Mouse (Mus musculus) heart, embryonic 13.5 days (tissue): ENCODE measurements around the gene Zbed3. TPM values are rescaled to one million over a fixed set of nuclear protein-coding genes. Genes with fewer than 3 reads are reported as not detected.
"Not testable (repeated sequence)": the region's sequence is repeated elsewhere in the genome, so short reads cannot be mapped to it uniquely, and the experiment has no call there.

Source experiments
- ATAC-seq: fragments of 200-750 bp; cut with Nextera tagmentation; 2 replicates; pipeline ENCODE4 v1.8.0; 2017; ENCODE audit warnings: moderate TSS enrichment; ENCODE audit not compliant: insufficient number of reproducible peaks, low FRiP score, low TSS enrichment; ENCODE audit errors: extremely low read depth
- H3K27ac ChIP-seq: fragments of 300-500 bp; sonication (generic); replicated peaks from 2 replicates; pipeline ENCODE4 v1.5.1; 2015; ENCODE audit warnings: moderate library complexity, mild to moderate bottlenecking, inconsistent platforms
- H3K27me3 ChIP-seq: fragments of 300-500 bp; sonication (generic); replicated peaks from 2 replicates; pipeline ENCODE4 v1.6.1; 2015; ENCODE audit warnings: mild to moderate bottlenecking, inconsistent platforms
- H3K36me3 ChIP-seq: fragments of 300-500 bp; sonication (generic); 2 replicates; pipeline ENCODE4 v1.6.1; 2015; ENCODE audit warnings: mild to moderate bottlenecking, inconsistent platforms
- H3K4me1 ChIP-seq: fragments of 300-500 bp; sonication (generic); 2 replicates; pipeline ENCODE4 v1.6.1; 2015; ENCODE audit warnings: inconsistent platforms
- H3K4me2 ChIP-seq: fragments of 300-500 bp; sonication (generic); 2 replicates; pipeline ENCODE4 v1.6.1; 2015; ENCODE audit warnings: inconsistent platforms, mild to moderate bottlenecking, moderate library complexity
- H3K4me3 ChIP-seq: fragments of 300-500 bp; sonication (generic); 2 replicates; pipeline ENCODE4 v1.5.1; 2015; ENCODE audit warnings: moderate library complexity, mild to moderate bottlenecking, inconsistent platforms
- H3K9ac ChIP-seq: fragments of 300-500 bp; sonication (generic); 2 replicates; pipeline ENCODE4 v1.6.1; 2015; ENCODE audit warnings: inconsistent platforms, mild to moderate bottlenecking, moderate library complexity
- H3K9me3 ChIP-seq: fragments of 300-500 bp; sonication (generic); 2 replicates; pipeline ENCODE4 v1.6.1; 2016; ENCODE audit warnings: inconsistent platforms
- WGBS: fragments of 180-500 bp; shearing (Covaris S2); methylation state at CpG from one replicate; pipeline ENCODE4 v1.1.7; 2015; ENCODE audit warnings: mixed read lengths; 5-methylcytosine and 5-hydroxymethylcytosine counted together
- polyA plus RNA-seq: library from polyadenylated mRNA; unstranded; fragments of >200 nt; fragmentation: Nextera tagmentation; extraction: Ambion mirVana; gene quantifications from 2 replicates; pipeline ENCODE4 v1.2.1, GENCODE M21; 2015

Zbed3 gene
- polyA plus RNA-seq, 1 experiment from 2014 or later, result 55.7 TPM

- 79% methylated on average over 40 of the region's 40 CpGs for WGBS
- no peak overlapping the region for H3K27ac ChIP-seq
- ATAC-seq, result no peak
These were observed 12.8 kb downstream of the Zbed3 start for GRCm38 (mm10) chr13:95336122-95336677.

DNA sequence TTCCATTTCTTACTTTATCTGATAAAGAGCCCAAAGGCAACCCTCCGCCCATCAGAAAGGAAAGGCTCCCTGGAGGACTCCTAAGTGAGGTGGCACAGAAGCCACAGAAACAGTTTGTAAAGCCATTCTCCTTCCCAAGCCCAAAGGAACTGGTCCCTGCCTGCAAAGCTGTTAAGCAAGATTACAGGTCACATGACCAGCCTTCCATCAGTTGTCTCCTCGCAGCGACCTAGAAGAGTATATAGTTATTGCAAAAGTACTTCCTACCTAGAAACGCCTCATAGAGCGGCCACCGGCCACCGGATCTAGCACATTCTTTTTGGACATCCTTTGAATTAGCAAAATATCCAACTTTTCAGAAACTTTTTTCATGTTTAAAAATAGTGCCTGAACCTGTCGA is 20.1 kb downstream of the Zbed3 start:
- Histone ChIP-seq H3K36me3 (peaks cover 18% of the 10 kb centered on the region), H3K4me2 (no peak overlapping the region), H3K9ac (no peak overlapping the region), H3K4me1 (0 out of 2 replicates have a peak, but pooled peaks cover 3% of the 10 kb centered on the region), H3K9me3 (no peaks in the 10 kb centered on the region), H3K27ac (no peak overlapping the region), H3K4me3 (no peak overlapping the region), H3K27me3 (no peaks in the 10 kb centered on the region)
- ATAC-seq, result no peak
- WGBS, result 84% methylated on average over 8 of the region's 8 CpGs

More at GRCm38 (mm10) chr13:95336122-95336677, 12.8 kb downstream of the Zbed3 start:
- H3K36me3 ChIP-seq, result peaks cover 55% of the 10 kb centered on the region
- no peaks in the 10 kb centered on the region; the same call in 1 of the 2 replicates for H3K9me3 ChIP-seq
- no peak overlapping the region for H3K4me2 ChIP-seq
- H3K27me3 ChIP-seq, result no peaks in the 10 kb centered on the region
- H3K4me3 ChIP-seq, result no peak overlapping the region
- peaks cover 16% of the 10 kb centered on the region for H3K4me1 ChIP-seq
- no peak overlapping the region for H3K9ac ChIP-seq

GRCm38 (mm10) chr13:95345869-95346268 is 22.5 kb downstream of the Zbed3 start:
- Histone ChIP-seq H3K9ac (no peak overlapping the region), H3K9me3 (no peaks in the 10 kb centered on the region), H3K4me2 (no peak overlapping the region), H3K27ac (no peak overlapping the region), H3K4me3 (no peak overlapping the region), H3K36me3 (peaks cover 24% of the 10 kb centered on the region), H3K27me3 (no peaks in the 10 kb centered on the region), H3K4me1 (no peaks in the 10 kb centered on the region)
- no peak for ATAC-seq
- 84% methylated on average over 6 of the region's 6 CpGs for WGBS

DNA sequence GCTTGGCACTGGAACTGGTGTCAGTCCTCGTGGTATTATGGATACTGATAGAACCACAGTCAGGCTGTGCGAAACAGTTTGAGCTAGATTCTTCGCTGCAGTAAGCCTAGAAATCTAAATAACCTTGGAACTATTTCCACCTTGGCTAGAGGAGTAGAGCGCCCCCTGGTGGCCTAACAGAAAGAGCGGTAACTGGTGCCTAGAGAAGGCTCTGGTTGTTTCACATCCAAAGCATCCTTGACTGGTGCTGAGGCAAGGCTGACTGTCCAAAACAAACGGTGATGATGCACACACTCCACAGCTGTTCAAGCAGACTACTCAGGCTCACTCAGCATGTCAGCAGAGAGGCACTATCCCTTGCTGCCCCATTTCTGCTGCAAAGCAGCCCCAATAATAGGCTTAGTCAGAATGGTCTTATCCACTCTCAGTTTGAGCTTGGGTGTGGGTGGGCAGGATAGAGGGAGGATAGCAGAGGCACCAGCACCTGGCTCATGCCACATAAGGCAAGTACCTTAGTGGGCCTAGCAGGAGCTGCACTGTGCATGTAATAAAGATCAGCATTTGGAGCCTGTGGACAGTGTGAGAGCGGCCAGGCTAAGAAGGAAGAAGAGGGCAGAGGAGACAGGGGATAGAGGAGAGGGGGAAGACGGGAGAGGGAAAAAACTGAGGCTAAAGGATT is 23.7 kb downstream of the Zbed3 start:
- no peaks in the 10 kb centered on the region for H3K9me3 ChIP-seq
- no peak for ATAC-seq
- no peaks in the 10 kb centered on the region for H3K4me1 ChIP-seq
- no peak overlapping the region for H3K4me3 ChIP-seq
- 31% methylated on average over 8 of the region's 8 CpGs for WGBS
- no peak overlapping the region for H3K27ac ChIP-seq
- H3K4me2 ChIP-seq, result no peak overlapping the region
- no peak overlapping the region for H3K9ac ChIP-seq
- peaks cover 37% of the 10 kb centered on the region for H3K36me3 ChIP-seq
- H3K27me3 ChIP-seq, result no peaks in the 10 kb centered on the region

DNA sequence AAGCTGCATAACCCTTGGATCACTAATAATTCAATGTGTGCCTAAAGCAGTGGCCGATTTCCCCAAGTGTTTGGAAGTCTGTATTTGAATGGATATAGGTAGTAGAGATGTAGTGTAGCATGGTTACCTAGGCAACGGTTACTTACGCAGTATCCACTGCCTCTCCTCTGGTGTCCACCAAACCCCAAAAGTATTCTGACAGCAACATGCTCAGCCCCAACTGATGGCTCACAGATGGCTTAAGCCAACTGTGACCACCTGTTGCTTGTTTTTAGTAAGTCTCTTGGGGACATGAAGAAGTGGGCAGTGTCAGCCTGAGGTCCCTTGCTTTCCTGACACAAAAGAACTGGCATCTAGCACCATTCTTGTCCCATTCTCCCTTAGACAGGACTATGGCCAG is 25.1 kb downstream of the Zbed3 start:
- no peaks in the 10 kb centered on the region for H3K9me3 ChIP-seq

DNA sequence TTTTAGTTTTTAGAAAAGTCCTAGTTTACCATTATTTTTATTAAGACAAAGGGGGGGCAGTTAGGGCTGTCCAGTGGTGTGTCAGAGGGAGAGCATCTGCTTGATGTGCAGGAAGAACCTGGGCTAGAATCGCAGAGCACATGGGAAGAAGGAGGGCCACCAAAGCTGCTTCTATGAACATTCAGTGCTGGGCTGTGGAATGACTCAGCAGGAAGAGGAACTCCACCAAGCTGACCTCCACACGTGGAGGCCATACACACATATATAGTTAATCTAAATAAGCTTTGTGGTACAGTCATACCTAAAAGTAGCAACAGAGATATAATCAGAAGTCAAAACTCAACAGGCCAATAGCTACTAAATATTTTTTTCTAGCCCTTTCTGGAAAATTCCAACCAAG is 34.8 kb downstream of the Zbed3 start:
- peaks cover 95% of the 10 kb centered on the region for H3K36me3 ChIP-seq
- H3K27ac ChIP-seq, result no peak overlapping the region
- H3K9ac ChIP-seq, result no peak overlapping the region
- H3K4me1 ChIP-seq, result no peaks in the 10 kb centered on the region
- no peak overlapping the region for H3K4me3 ChIP-seq
- no peak for ATAC-seq
- WGBS, result 65% methylated on average over 2 of the region's 2 CpGs
- no peaks in the 10 kb centered on the region for H3K27me3 ChIP-seq
- H3K9me3 ChIP-seq, result no peaks in the 10 kb centered on the region
- no peak overlapping the region for H3K4me2 ChIP-seq

More for the DNA sequence above, 25.1 kb downstream of the Zbed3 start:
- Histone ChIP-seq H3K36me3 (peaks cover 48% of the 10 kb centered on the region), H3K4me1 (no peaks in the 10 kb centered on the region), H3K9ac (no peak overlapping the region), H3K27me3 (no peaks in the 10 kb centered on the region), H3K4me3 (no peak overlapping the region), H3K4me2 (no peak overlapping the region), H3K27ac (no peak overlapping the region)
- WGBS, result 89% methylated on average over 3 of the region's 3 CpGs
- no peak for ATAC-seq

GRCm38 (mm10) chr13:95363440-95363839 is 40.0 kb downstream of the Zbed3 start:
- WGBS, result 65% methylated on average over 4 of the region's 4 CpGs
- Histone ChIP-seq H3K4me3 (no peak overlapping the region), H3K27ac (no peak overlapping the region), H3K4me1 (peaks cover 14% of the 10 kb centered on the region), H3K9ac (no peak overlapping the region), H3K9me3 (no peaks in the 10 kb centered on the region), H3K36me3 (peaks cover 84% of the 10 kb centered on the region), H3K4me2 (no peak overlapping the region), H3K27me3 (no peaks in the 10 kb centered on the region)
- ATAC-seq, result no peak

DNA sequence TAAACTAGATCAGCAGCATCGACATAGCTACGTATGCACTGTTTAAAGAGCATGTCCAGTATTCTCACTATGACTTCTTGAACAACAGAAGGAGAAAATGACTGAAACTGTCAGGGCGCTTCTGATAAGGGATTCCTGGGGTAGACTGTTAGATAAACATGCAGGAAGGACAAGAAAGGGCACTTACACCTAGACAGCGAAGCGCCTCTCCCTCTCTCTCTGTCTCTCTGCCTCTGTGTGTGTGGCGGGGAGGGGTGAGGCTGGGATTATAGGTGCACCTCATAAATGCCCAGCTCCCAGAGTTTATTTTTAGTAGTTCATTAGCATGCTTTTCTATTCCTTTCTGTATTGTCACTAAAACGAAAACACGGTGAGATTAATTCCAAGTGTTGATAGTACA is 42.9 kb downstream of the Zbed3 start:
- H3K9ac ChIP-seq, result no peak overlapping the region
- peak overlapping the region; percentile 70 for H3K27ac ChIP-seq
- H3K4me2 ChIP-seq, result peak overlapping the region; percentile 45
- peaks cover 85% of the 10 kb centered on the region for H3K36me3 ChIP-seq
- WGBS, result 52% methylated on average over 8 of the region's 8 CpGs
- no peak overlapping the region for H3K4me3 ChIP-seq
- ATAC-seq, result no peak
- H3K4me1 ChIP-seq, result peaks cover 14% of the 10 kb centered on the region
- no peaks in the 10 kb centered on the region for H3K9me3 ChIP-seq
- no peaks in the 10 kb centered on the region for H3K27me3 ChIP-seq

DNA sequence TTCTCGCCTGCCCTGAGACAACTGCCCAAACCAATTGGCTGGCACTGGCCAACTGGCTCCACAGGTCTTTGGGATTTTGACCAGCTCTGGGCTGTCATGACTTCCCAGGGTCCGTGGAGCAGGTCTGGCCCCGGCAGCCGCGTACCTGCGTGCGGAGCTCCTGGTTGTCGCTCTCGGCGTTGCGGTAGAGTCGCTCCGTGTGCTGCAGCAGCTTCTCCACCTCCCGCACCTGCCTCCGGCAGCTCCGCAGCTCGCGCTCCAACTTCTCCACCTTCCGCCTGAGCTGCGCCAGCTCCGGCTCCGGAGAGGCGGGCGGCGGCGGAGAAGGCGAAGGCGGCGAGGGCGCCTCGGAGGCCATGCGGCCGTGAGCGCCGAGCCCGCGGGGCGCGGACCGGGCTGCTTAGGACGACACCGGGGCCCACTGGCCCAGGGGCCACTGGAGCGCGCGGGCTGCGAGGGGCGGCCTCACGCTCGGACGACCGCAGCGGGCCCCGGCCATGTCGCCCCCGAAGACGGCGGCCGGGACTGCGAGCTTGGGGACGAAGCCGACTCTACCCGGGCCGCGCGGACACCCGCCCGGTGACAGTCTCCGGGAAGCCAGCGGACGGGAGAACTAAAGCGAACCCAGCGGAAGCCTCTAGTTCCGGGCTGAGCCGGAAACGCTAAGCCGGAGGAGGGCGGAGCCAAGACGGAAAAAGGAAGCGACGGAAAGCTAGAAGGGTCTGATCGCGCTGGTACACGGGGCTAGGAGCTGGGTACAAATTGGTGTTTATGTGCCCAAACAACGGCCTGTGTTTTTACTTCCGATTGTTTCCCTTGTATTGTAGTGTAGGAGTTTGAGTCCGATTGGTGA is 51.5 kb downstream of the Zbed3 start, which contains the start of gene Aggf1:
TSS of gene Aggf1 (minus strand) at position 652 of the 853 bp plus-strand sequence.
- Histone ChIP-seq H3K4me1 (peaks cover 26% of the 10 kb centered on the region), H3K27ac (peak within 1 kb of the TSS; percentile 74), H3K9me3 (no peaks in the 10 kb centered on the region), H3K27me3 (no peaks in the 10 kb centered on the region), H3K36me3 (peaks cover 18% of the 10 kb centered on the region), H3K4me3 (peak within 1 kb of the TSS; percentile 100), H3K9ac (peak within 1 kb of the TSS; percentile 97), H3K4me2 (peak within 1 kb of the TSS; percentile 90)
- WGBS, result under 1% methylated on average over 86 of the region's 86 CpGs
- peak; percentile 87 for ATAC-seq

DNA sequence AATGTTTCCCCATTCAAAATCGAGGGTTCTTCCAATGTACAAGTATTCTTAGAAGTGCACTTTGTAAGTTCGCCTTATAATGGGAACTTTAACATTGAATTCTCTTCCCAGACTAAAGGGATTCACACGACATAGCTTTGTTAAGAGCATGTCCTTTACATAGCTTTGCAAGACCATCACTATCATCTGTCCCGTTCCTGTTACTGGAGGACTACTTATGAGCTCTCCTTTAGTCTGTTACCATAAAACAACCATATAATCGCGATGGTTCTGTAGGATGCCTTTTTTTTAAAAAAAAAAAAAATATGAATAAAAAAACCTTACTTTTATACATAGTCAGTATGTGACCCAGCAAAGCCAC is 52.1 kb downstream of the Zbed3 start:
- ATAC-seq, result no peak
- Histone ChIP-seq H3K36me3 (peaks cover 12% of the 10 kb centered on the region), H3K4me3 (peak overlapping the region; percentile 100), H3K9me3 (no peaks in the 10 kb centered on the region), H3K4me1 (peaks cover 26% of the 10 kb centered on the region), H3K4me2 (peak overlapping the region; percentile 90), H3K27me3 (no peaks in the 10 kb centered on the region), H3K27ac (peak overlapping the region; percentile 74), H3K9ac (peak overlapping the region; percentile 97)
- WGBS, result 24% methylated on average over 6 of the region's 6 CpGs

DNA sequence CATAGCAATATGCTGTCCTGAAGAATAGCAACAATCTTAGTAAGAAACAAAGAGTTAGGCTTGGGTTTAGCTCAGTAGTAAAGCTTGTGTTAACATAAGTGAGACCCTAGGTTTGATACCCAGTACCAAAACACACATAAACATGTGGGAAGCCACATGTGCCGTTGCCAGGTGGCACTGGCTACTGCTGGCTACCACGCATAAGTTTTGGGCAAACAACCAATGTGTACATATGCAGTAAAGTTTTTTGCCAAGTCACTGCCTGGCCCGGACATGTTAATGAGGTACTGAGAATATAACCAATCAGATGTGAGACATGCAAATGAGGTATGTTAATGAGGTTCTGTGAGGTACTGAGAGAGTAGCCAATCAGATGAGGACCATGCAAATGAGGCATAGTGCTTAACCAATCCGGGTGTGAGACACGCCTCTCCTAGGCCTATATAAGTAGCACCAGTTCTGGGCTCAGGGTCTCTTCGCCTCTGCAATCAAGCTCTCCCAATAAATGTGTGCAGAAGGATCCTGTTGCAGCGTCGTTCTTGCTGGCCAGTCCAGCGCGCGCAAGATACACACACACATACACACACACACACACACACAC is 53.4 kb downstream of the Zbed3 start:
- not testable (repeated sequence) for ATAC-seq
- WGBS, result 93% methylated on average over 11 of the region's 11 CpGs

More for the DNA sequence above, 53.4 kb downstream of the Zbed3 start:
- H3K9me3 ChIP-seq, H3K9ac ChIP-seq, H3K36me3 ChIP-seq, H3K27ac ChIP-seq, H3K27me3 ChIP-seq, H3K4me3 ChIP-seq, H3K4me2 ChIP-seq: not testable (repeated sequence)
- H3K4me1 ChIP-seq, result peaks cover 25% of the 10 kb centered on the region
